Mouse (Mus musculus): ENCODE measurements around the gene Ppm1h.
"Not testable (repeated sequence)": the region's sequence is repeated elsewhere in the genome, so short reads cannot be mapped to it uniquely, and the experiment has no call there.

The Ppm1h gene

DNA sequence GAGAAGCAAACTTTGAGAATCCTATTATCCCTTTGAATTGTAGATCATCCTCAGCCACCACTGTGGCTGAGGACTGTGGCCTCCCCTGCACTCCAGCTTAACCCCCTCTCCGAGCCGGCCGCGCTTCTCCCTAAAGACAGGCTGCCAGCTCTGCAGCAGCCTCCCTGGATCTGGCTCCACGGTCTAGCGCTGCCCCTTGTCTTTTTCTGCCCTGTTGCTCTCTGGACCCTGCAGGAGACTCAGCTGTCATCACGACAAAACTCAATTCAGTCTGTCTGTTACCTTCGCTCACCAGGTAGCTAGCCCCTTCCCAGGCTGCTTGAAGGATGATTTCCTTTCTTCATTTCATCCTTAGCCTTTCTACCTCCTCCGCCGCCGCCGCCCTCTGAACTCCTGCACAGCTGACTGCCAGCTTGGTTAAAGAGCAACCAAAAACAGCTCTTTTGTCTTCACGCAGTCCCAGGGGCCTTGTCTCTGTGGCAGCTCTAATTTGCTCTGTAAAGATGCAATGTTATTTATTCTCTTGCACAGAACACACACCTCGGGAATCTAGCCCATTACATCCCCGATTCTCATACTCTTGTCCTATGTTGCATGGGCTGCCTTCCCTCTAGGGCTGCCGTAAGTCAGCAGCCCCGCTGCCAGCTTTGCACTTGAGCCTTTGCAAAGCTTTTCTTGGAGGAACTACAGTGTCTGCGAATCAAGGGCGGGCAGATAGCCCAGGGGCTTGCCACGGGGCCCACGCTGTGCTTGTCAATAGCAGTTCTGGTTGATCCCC, 285.1 kb downstream of the Ppm1h start:
- in situ Hi-C loops (cut with MboI, MseI), result no loop called here

DNA sequence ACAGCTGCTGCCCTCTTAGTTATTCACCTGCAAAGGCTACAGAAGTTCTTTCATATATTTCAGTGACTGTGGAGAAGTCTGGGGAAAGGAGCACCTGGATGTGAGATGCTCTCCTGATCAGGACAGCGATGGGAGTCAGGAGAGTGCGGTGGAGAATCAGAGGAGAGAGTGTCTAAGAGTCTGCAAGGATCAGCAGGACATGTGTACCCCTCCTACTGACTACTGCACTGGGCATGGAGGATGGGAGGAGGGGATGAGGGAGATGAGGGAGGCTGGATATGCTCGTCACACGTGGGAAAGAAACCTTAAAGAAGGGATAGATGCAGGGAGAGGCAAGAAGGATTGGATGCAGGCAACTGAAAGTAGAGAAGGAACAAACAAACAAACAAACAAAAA, 285.7 kb downstream of the Ppm1h start:
- in situ Hi-C loops (cut with MboI, MseI), result no loop called here

DNA sequence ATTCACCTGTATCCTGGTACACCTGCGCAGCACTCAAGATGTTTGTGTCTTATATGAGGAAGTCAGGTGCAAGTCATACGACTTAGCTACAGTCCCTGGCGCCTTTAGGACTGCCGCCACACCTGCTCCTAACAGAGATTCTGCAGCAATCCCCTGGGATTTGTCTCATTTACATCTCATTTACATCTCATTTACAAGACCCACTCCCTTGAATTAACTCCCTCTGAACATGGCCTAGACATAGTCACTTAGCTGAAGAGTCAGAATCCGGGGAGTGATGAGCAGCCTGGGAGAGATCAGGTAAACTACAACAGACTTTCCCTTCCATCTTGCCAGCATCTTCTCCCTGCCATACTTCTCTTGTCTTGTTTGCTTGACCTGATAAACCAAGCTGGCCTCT, 287.1 kb downstream of the Ppm1h start:
- in situ Hi-C loops (cut with MboI, MseI), result not testable (repeated sequence)

DNA sequence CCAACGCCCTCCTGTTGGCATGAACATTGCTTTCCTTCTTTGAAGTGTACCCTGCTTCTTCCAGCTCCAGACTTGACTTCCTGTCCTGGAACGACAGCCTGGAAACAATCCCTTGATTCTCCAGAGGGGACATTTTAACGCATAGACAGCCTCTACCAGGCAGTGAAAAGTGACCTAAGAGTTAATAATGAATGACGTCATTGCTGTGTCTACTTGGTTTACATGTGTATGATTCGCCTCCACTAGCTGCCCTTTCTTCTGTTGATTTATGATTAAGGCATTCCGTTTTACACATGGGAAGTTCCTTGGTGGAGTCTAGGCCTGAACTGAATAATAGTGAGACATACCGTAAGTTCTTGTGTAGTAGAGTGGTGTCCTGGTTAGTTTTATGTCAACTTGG, 287.9 kb downstream of the Ppm1h start:
- in situ Hi-C loops (cut with MboI, MseI), result no loop called here

DNA sequence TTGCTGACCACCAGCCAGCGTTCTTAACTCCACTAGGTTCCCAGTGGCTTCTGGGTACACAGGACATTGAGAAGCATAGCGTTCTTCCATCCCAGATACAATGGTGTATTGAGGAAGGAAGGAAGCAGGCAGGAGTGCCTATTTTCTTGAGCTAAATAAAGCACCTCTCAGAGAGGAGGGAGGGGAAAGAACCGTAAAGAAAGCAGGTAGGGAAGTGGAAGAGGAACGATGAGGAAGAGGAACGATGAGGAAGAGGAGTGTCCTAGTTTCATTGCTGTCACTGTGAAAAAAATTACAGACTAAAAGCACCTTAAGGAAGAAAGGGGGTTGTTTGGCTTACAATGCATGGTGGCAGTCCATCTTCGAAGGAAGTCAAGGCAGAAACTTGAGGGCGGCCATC, 291.6 kb downstream of the Ppm1h start:
- in situ Hi-C loops (cut with MboI, MseI), result no loop called here

DNA sequence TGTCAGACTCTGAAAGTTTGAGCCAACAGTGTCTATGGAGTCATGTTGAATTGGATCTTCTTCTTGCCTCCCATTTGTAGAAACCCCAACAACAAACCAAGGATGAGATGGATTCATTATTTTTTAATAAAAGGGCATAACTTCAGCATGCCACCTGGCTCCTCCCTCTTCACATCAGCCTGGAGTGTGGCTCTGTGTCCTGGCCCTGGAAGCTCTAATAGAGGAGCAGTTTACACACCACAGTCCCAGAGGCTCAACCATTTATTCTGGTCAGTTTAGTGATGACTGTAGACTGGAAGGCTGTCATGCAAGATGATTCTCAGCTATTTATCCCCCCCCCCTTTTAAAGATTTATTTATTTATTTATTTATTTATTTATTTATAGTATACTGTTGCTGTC, 294.7 kb downstream of the Ppm1h start:
- in situ Hi-C loops (cut with MboI, MseI), result no loop called here

DNA sequence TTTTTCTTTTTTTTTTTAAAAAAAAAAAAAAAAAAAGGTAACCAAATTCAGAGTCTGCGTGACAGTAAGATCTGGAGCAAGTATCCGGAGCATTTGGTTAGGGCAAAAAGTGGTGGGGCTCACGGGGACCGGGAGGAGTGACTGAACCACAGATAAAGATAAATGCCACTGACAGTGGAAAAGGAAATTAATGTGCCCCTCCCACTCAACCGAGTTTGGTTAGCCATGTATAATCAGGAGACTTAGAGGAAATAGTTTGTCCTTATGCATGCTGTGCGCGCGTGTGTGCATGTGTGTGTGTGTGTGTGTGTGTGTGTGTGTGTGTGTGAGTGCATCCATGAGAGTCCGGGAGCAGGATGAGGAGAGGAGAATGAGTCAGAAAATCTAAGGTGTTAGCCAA, 297.5 kb downstream of the Ppm1h start:
- in situ Hi-C loops (cut with MboI, MseI), result no loop called here

DNA sequence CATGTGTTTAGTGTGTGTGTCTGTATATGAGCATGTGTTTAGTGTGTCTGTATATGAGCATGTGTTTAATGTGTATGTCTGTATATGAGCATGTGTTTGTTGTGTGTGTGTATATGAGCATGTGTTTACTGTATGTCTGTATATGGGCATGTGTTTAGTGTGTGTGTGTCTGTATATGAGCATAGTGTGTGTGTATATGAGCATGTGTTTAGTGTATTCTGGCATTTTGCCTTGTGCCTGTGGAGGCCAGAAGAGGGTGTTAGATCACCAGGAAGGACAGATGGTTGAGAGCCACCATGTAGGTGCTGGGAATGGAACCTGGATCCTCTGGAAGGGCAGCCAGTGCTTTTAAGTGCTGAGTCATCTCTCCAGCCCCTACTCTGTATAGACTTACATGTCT, 300.8 kb downstream of the Ppm1h start:
- in situ Hi-C loops (cut with MboI, MseI), result no loop called here

DNA sequence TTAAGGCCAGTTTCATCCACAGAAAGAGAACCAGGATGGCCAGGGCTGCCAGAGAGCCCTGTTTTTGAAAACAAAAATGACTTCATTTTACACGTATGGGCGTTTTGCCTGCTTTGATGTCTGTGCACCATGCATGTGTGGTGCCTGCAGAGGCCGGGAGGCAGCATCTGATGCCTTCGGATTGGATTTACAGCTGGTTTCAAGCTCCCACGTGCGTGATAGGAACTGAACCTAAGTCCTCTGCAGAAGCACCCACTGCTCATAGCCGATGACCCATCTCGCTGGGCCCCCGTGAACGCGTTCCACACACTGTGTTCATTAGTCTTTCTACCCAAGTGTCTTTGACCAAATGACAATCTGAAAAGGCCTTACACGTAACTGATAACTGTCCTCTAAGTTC, 301.6 kb downstream of the Ppm1h start:
- in situ Hi-C loops (cut with MboI, MseI), result no loop called here

DNA sequence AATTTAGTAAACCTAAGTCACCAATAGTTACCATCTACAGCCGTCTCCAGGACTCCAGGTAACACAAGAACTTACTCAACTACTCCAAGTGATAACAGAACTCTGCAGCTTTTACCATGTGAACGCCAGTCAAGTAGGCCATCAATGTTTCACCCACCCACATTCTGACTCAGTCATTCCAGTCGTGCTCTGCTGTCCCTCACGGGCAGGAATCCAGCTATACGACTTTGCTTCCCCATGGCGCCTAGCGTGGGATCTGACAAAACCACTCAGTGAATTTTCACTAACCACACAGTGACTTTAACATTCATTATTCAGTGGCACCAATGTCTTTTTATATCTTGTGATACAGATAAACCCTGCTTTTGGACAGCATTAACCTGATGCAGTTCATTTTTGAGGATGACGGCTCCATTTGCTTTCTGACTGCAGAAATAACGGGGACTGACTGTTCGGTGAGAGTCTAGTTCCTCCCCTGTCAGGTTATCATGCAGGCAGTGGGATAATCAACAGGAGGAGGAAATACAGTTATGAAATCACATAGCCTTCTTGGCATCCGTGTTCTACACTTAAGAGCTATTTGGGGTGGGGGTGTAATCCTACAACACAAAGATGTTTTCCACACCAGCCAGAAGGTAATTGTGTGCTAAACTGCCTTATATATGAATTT, 304.5 kb downstream of the Ppm1h start:
- in situ Hi-C loops (cut with MboI, MseI), result no loop called here

DNA sequence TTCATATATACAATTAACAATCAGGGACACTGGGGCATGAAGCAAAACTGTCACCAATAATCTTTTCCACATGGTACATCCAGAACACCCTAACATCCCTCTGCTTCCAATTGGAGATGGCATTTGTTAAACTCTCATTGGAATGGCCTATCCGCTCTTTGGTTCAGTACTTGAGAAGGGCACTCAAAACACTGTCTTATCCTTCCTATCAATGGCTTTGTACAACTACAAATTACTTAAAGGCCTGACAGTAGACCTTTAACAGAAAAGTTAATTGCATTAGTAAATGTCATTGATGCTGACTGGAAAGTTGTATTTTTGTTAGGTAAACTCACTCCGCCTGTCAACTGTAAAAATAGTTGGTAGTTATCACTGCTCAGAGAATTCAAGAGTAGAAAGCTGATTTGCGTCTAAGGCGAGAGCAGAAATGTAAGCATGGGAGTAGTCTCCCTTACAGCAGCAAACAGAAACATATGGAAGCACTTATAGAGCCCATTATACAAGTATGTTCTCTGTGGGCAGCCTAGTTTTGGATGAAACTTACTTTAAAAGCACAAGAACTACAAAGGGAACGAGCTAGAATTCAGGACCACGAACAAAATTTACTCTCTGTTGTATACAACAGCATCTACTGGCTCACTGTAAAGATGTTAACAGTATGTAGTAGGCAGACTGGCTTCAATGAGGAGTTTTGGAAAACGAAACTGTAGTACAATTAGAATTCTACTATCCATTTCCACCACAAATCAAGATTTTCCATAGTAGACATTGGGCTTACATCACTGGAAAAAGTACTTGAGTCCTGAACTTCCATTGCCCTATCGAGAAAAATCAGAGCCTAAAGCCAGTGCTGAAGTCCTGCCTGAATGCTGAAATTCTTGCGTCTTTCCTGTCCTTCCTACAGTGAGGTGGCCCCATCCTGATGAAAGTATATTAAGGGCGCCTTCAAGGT, 305.3 kb downstream of the Ppm1h start:
- in situ Hi-C loops (cut with MboI, MseI), result no loop called here

DNA sequence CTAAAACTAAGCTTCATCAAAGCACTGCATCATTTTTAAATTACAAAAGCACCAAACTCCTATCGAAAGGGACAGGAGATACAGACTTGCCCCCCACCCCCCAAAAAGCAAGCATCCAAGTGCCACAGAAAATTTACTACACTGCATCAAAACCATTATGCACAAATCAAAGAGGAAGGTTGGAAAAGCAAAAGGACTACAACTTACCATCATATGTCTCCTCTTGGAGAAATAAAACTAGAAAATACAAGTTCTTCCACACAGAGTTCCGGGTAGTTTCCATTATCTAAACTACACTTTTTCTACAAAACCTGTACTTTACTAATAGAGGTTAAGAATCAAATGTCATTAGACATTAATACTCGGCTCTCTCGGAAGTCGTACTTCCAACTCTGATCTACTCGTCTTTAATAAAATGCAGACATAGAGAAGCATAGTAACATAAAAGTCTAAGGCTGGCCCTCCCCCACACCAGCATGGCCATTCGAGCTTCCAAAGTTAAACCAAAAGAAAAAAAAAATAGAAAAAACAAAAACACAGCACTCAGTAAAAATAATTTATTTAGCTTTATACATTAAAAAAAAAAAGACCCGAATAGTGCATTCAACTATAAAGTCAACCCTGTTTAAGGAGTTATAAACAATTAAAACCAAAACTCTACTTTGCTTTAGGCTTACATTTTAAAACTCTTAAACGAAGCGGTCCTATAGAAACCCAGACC, 306.1 kb downstream of the Ppm1h start:
- in situ Hi-C loops (cut with MboI, MseI), result loop anchor here in 1 of 2 experiments (5.0 kb wide), 1 partner anchor 182 kb away; no protein-coding TSS in a partner anchor

DNA sequence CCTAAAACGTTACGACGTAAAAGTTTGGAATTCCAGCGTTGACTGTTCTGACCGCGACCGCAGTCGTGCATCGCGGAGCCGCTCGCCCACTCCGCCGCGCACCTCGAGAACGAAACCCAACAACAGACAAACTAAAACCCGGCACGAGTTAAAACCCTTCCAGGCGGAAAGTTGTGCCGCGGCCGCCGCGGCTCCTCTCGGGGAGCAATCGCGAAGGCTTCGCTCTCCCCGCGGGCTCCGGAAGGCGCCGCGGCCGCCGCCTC, 306.6 kb downstream of the Ppm1h start:
- in situ Hi-C loops (cut with MboI, MseI), result loop anchor here in 1 of 2 experiments (5.0 kb wide), 1 partner anchor 183 kb away; no protein-coding TSS in a partner anchor

DNA sequence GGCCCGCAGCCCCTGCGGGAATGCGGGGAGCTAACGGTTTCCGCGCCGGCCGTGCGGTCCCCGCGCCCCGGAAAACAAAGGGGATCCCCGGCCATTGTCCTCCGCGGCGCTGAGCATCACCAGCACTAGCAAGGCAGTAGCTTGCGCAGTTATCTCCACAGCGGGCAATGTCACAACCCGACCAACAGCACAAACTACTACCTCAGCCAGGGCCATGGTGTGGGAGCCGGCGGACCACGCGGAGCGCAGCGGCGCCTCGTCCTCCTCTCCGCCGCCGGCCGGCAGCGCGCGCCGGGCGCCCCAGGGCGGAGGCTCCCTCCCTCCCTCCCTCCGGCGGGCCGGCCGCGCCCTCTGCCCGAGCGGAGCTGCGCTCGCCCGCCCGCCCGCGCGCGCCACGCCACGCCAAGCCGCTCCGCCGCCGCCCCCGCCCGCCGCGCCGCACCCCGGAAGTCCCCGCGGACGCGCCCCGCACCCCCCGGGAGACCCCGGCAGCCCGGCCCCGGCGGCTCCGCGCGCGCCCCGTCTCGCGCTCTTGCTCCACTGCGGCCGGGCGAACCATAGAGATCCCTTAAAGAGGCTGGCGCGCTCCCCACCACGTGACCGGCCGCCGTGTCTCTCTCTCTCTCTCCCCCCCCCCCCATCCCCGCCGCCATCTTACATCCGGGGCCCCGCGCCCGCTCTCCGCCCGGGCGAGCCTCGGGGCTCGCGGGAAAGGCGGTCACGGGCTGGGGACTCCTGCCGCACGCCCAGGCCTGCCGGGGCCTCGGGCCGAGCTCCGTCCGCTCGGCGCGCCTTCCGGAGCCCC, 307.2 kb downstream of the Ppm1h start:
- in situ Hi-C loops (cut with MboI, MseI), result loop anchor here in 1 of 2 experiments (5.0 kb wide), 1 partner anchor 183 kb away; no protein-coding TSS in a partner anchor

DNA sequence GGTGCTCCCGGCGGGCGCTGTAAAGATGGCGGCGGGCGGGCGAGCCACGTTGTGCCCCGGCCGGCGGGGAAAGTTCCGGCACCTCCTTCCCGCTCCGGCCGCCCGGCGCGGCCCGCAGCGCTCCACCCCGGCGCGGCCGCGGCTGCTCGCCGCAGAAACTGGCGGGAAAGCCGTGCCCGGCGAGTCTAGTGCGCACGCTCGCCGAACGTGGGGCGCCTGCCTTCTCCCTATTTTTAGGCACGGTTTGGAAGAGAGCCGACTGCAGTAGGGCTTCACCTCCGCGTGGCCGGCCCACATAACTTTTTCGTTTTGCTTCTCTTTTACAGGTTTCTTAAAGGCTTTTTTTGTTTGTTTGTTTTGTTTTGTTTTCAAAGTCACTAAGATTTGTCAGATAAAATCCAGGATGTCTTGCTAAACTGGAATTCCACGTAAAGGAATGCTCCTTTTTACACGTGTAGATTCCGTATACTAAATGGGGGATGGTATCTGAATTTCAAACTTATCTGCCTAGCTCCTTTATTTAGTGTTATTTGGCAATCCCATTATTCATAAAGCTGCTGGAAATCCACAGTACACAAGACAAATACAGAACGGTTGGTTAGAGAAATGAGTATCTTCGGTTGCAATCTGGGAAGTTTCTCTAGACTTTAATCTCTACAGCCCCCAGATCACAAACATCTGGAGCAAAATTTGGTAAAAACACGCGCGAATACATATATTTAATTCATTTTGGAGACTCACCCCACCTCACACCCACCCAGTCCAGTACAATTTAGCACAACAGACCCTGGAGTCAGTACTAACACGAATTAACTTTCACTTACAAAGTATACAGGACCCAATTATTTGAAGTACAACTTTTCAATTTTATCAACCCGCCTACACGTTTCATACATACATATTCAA, 308.0 kb downstream of the Ppm1h start:
- in situ Hi-C loops (cut with MboI, MseI), result loop anchor here in 1 of 2 experiments (5.0 kb wide), 1 partner anchor 184 kb away; no protein-coding TSS in a partner anchor

DNA sequence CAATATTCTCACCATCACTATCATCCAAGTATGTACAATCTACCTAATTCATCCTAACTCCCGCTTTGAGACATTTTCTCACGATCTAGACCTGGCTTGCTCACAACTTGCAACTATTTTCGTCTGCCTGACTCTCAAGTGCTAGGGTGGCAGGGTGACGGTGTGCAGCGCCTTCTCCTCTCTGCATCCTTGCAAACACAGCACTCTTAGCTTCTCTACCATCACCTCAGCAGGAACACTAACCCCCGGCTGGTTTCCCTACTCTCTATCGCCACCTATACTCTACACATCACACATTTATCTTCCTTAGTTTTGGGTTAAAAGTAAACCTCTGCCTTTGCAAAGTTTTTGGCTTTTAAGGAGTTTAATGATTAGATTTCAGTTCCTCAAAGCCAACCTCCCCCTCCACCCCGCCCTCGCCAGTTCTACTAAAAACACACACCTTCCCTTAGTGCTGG, 309.1 kb downstream of the Ppm1h start:
- in situ Hi-C loops (cut with MboI, MseI), result loop anchor here in 1 of 2 experiments (5.0 kb wide), 1 partner anchor 185 kb away; no protein-coding TSS in a partner anchor

DNA sequence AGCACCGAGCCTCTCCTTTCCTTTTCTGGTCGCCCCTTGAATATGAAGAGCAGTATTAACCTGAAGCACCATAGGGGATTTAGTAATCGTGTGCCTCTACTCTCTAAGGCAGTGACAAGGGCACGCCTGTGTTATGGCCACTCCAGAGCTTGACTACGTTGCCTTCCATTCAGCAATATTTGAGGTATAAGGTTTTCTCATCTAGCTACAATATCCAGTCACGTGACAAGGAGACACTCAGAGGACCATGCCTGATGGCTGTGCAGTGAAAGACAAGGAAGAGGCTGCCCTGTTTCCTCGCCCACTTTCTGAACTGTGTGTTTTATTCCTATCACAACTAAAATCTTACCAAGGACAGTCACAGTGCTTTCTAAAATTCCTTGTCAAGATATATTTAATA, 309.8 kb downstream of the Ppm1h start:
- in situ Hi-C loops (cut with MboI, MseI), result loop anchor here in 1 of 2 experiments (5.0 kb wide), 1 partner anchor 186 kb away; no protein-coding TSS in a partner anchor

DNA sequence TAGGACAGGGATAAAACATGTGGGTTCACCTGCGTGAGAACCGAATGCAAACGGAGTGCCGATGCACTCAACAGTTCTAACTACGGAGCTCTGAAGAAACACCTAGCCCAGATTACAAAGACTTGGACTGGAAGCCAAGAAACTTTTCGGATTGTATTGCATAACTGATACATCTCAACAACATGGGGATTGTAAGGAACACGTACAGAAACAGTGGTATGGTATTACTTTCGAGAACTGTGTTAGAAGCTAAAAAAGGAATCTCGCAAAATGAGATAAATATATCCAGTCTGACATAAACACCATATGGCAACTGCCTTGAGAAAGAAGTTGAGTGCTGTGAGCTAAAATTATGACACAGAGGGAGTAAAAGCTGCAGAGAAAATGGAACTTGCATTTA, 311.4 kb downstream of the Ppm1h start:
- in situ Hi-C loops (cut with MboI, MseI), result loop anchor here in 1 of 2 experiments (5.0 kb wide), 1 partner anchor 188 kb away; no protein-coding TSS in a partner anchor

DNA sequence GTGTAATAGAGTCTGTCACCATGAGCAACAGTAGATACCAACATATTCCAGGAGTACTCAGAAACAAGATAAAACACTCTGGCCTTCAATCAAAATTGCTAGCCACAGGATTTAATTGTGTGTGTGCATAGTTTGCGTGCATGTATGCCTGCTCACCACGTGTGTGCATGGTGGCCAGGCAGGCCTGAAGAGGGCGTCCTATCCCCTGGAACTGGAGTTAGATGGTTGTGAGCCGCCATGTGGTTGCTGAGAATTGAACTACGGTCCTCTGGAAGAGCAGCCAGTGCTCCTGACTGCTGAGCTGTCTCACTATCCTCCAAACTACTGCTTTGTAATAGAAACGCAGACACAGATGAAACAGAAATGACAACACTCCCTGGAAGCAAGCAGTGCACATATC, 312.0 kb downstream of the Ppm1h start:
- in situ Hi-C loops (cut with MboI, MseI), result no loop called here
